Mouse (Mus musculus) urinary bladder, postnatal 14 days (tissue): Measurements from ENCODE around the gene Heatr6.

ENCODE experiments used
- DNase-seq: peaks from one replicate; pipeline ENCODE4 v3.0.0; 2021; ENCODE audit warnings: low spot score

The Heatr6 gene

DNA sequence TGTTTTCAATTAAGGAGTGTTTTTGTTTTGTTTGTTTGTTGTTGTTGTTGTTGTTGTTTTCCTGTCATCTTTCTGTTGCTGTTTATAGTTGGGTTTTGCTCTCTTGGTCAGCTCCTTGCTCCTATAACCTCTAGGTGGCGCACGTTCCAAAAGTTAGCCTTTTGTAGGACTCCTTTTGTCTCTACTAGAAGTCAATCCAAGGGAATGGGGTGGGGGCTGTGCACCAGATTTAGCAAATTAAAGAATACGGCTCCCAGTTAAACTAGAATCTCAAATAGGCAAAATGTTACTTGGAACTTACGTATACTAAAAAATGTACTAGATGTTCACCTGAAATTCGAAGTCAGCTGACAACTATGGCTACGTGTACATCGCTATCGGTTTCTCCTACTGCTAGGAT is 48.7 kb downstream of the Heatr6 start:
- DNase-seq, result peak; percentile 60

- DNase-seq, result no peak
These were observed 49.1 kb downstream of the Heatr6 start for GRCm38 (mm10) chr11:83802581-83802980.

DNA sequence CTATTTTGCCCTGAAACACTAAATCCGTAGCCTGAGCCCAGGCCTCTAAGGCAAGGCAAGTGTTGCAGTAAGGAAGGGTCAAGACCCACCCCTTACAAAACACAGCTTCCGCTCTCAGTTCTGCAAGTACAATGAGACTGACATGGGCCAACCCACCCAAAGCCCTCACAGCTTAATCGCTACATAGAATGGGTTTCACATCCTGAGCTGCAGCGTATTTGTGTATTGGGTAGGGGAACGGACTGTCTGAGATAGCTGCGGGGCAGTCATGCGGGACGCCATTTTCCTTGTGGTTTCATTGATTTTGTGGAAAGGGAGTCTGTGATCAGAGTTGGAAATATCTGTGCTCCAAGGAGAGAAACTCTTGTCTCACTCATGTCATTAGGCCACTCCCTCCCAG is 56.9 kb downstream of the Heatr6 start:
- DNase-seq, result no peak

GRCm38 (mm10) chr11:83815191-83815590 is 61.7 kb downstream of the Heatr6 start:
- DNase-seq, result peak; percentile 53

DNA sequence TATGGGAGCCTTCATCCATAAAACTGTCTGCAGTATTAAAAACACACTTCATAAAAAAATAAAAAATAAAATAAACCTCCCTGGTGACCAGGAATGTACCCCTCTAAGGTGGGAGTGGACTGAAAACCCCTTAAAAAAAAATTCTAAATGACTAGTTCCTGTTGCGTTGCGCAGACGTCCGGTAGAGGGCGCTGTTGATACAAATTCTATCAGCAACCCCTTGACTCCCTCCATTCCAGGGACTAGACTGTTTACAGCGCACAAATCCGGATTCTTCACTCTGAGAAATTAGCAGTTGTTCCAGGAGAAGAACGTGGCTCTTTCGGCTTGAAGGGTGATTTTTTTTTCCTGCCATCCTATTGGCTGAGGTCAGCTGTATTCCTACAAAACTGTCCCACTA is 62.1 kb downstream of the Heatr6 start:
- peak; percentile 67 for DNase-seq

- DNase-seq, result no peak
These were observed 63.6 kb downstream of the Heatr6 start for GRCm38 (mm10) chr11:83817048-83817447.

- DNase-seq, result no peak
These were observed 64.5 kb downstream of the Heatr6 start for GRCm38 (mm10) chr11:83817994-83818393.

DNA sequence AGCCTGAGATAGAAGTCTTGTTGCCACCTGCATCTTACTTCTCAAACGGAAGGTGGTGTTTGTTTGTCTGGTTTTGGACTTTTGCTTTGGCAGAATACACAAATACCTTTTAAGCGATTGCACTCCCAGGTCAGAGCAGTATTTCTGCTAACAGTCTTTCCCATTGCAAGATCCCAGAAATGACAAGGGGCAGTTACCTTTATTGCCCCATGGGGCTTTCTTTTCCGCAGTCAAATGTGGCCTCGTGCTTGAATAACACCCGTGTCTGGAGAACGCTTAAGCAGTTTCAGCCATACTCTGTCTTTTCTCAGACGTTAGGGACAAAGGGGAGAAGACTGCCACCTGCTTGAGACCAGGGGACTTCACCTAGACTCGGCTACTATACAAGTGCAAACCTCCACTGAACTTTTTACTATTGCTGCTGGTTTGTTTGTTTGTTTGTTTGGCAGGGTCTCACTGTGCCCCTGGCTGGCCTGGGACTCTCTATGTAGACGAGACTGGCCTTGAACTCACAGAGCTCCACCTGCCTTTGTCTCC is 65.2 kb downstream of the Heatr6 start:
- no peak for DNase-seq

- DNase-seq, result peak; percentile 64
These were observed 66.4 kb downstream of the Heatr6 start for GRCm38 (mm10) chr11:83819806-83820483.

- DNase-seq, result no peak
These were observed 72.6 kb downstream of the Heatr6 start for GRCm38 (mm10) chr11:83826142-83826541.

DNA sequence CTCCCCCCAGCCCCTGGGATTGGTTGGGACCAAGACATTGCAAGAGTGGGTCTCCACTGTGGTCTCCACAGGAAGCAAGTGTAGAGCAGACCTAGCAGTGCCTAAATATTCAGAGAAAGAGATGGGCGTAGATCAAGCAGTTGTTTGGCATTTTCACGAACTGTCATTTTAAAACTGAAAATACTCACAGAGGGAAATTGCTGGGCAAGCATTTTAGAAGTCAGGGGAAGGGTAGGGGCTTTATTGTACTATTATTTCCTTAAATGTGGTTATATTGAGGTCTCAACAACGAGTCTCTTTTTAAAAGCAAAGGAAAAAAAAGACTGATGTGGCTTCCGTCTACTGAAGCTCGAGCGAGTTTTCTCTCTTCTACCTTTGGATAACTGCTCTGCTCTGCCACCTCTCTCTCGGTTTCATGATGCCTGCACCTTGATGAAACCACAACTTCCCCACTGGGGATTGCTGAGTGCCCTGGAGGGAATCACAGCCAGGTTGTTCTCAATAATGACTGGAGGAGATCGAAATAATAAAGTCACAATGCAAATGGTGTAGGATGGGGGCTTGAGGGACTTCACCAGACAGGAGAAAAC is 75.2 kb downstream of the Heatr6 start:
- no peak for DNase-seq

GRCm38 (mm10) chr11:83832389-83832788 is 78.9 kb downstream of the Heatr6 start:
- peak; percentile 39 for DNase-seq
